Mouse (Mus musculus) CH12.LX (cell line): ENCODE data around the gene Tbc1d2. TPM values are rescaled to one million over a fixed set of nuclear protein-coding genes. Genes with fewer than 3 reads are reported as not detected.

Experiments
- DNase-seq: peaks from one replicate; pipeline ENCODE4 v3.0.0-alpha.2; 2013; ENCODE audit errors: extremely low read depth
- H3K27ac ChIP-seq: 2 replicates; pipeline ENCODE4 v1.5.1; 2012; ENCODE audit warnings: low read depth, mild to moderate bottlenecking, control low read depth, moderate library complexity; ENCODE audit not compliant: insufficient read depth
- H3K27me3 ChIP-seq: replicated peaks from 2 replicates; pipeline ENCODE3; 2012; ENCODE audit warnings: inconsistent platforms
- H3K36me3 ChIP-seq, 2 experiments: replicated peaks in 1 of 2; 2 replicates each; pipeline versions ENCODE3 to v1.6.1; 2012; ENCODE audit warnings: inconsistent platforms in 1 of 2, low read length in 1 of 2, mild to moderate bottlenecking in 1 of 2, mixed read lengths in 1 of 2, moderate library complexity in 1 of 2; ENCODE audit not compliant: control insufficient read depth in 1 of 2, insufficient read depth in 1 of 2
- H3K4me1 ChIP-seq, 2 experiments: 2 replicates each; pipeline ENCODE4 v1.6.1; 2012; ENCODE audit warnings: inconsistent platforms in 1 of 2, moderate library complexity in 1 of 2; ENCODE audit not compliant: insufficient read depth in 2 of 2, control insufficient read depth in 1 of 2
- H3K4me2 ChIP-seq: 2 replicates; pipeline ENCODE4 v1.6.1; 2012; ENCODE audit warnings: low read depth, mild to moderate bottlenecking, control low read depth; ENCODE audit not compliant: poor library complexity, insufficient read depth, severe bottlenecking
- H3K4me3 ChIP-seq, 3 experiments: fragments of 150-350 bp in 1 of 3; sonication (generic) in 1 of 3; replicated peaks in 1 of 3; 2 replicates each; pipeline versions ENCODE3 to v1.5.1; 2011 to 2012; ENCODE audit warnings: low read depth in 2 of 3, low read length in 2 of 3, mild to moderate bottlenecking in 2 of 3, moderate library complexity in 2 of 3, control low read depth in 1 of 3, improper control_type of control experiment in 1 of 3, inconsistent platforms in 1 of 3, mixed read lengths in 1 of 3; ENCODE audit not compliant: poor library complexity in 1 of 3
- H3K79me2 ChIP-seq: replicated peaks from 2 replicates; pipeline ENCODE4 v1.6.1; 2012; ENCODE audit warnings: mild to moderate bottlenecking, moderate library complexity; ENCODE audit not compliant: control insufficient read depth, poor library complexity, insufficient read depth, severe bottlenecking; ENCODE audit errors: extremely low read depth
- H3K9ac ChIP-seq: 2 replicates; pipeline ENCODE4 v1.6.1; 2012; ENCODE audit warnings: low read depth, mild to moderate bottlenecking, control low read depth, moderate library complexity; ENCODE audit not compliant: insufficient read depth
- H3K9me3 ChIP-seq: replicated peaks from 2 replicates; pipeline ENCODE3; 2012; ENCODE audit warnings: low read length, inconsistent platforms, mixed read lengths
- CHD1 ChIP-seq: IDR thresholded peaks from 2 replicates; pipeline ENCODE4 v1.6.1; 2012; ENCODE audit warnings: low read depth, low read length, improper control_type of control experiment, inconsistent platforms
- CHD2 ChIP-seq: IDR thresholded peaks from 2 replicates; pipeline ENCODE4 v1.6.1; 2011; ENCODE audit warnings: low read length, improper control_type of control experiment
- CTCF ChIP-seq, 2 experiments: IDR thresholded peaks in 1 of 2; conservative IDR thresholded peaks in 1 of 2; 2 replicates each; pipeline ENCODE4 v1.5.1; 2011 to 2012; ENCODE audit warnings: low read depth in 2 of 2, low read length in 2 of 2, improper control_type of control experiment in 1 of 2, inconsistent platforms in 1 of 2, mild to moderate bottlenecking in 1 of 2, moderate library complexity in 1 of 2
- ETS1 ChIP-seq: conservative IDR thresholded peaks from 2 replicates; pipeline ENCODE4 v1.6.1; 2012; ENCODE audit warnings: low read depth, mild to moderate bottlenecking, inconsistent platforms, low read length, improper control_type of control experiment, moderate library complexity
- JUND ChIP-seq: conservative IDR thresholded peaks from 2 replicates; pipeline ENCODE4 v1.6.1; 2011; ENCODE audit warnings: low read depth, low read length, improper control_type of control experiment
- MAFK ChIP-seq: IDR thresholded peaks from 2 replicates; pipeline ENCODE4 v1.6.1; 2011; ENCODE audit warnings: low read length, improper control_type of control experiment; ENCODE audit not compliant: insufficient replicate concordance
- MAX ChIP-seq: IDR thresholded peaks from 2 replicates; pipeline ENCODE4 v1.6.1; 2011; ENCODE audit warnings: low read length, improper control_type of control experiment
- MXI1 ChIP-seq: IDR thresholded peaks from 2 replicates; pipeline ENCODE4 v1.6.1; 2011; ENCODE audit warnings: mild to moderate bottlenecking, low read depth, low read length, improper control_type of control experiment
- MYC ChIP-seq: IDR thresholded peaks from 2 replicates; pipeline ENCODE4 v1.6.1; 2011; ENCODE audit warnings: low read depth, mild to moderate bottlenecking, improper control_type of control experiment, low read length
- NELFE ChIP-seq: IDR thresholded peaks from 2 replicates; pipeline ENCODE4 v1.6.1; 2011; ENCODE audit warnings: low read depth, low read length, improper control_type of control experiment
- PAX5 ChIP-seq: IDR thresholded peaks from 2 replicates; pipeline ENCODE4 v1.6.1; 2012; ENCODE audit warnings: low read length, inconsistent platforms, mixed read lengths
- POLR2A ChIP-seq: IDR thresholded peaks from 2 replicates; pipeline ENCODE4 v1.6.1; 2011; ENCODE audit warnings: low read depth, mild to moderate bottlenecking, improper control_type of control experiment, low read length
- UBTF ChIP-seq: IDR thresholded peaks from 2 replicates; pipeline ENCODE4 v1.6.1; 2012; ENCODE audit warnings: low read depth, mild to moderate bottlenecking, inconsistent platforms, low read length, improper control_type of control experiment, moderate library complexity
- USF1 ChIP-seq: IDR thresholded peaks from 2 replicates; pipeline ENCODE4 v1.6.1; 2014; ENCODE audit warnings: low read depth, mild to moderate bottlenecking, inconsistent platforms, low read length, improper control_type of control experiment
- USF2 ChIP-seq: conservative IDR thresholded peaks from 2 replicates; pipeline ENCODE4 v1.6.1; 2011; ENCODE audit warnings: low read depth, low read length, improper control_type of control experiment
- ZC3H11A ChIP-seq: IDR thresholded peaks from 2 replicates; pipeline ENCODE4 v1.6.1; 2012; ENCODE audit warnings: low read depth, mild to moderate bottlenecking, inconsistent platforms, low read length, improper control_type of control experiment
- ZKSCAN1 ChIP-seq: IDR thresholded peaks from 2 replicates; pipeline ENCODE4 v1.6.1; 2012; ENCODE audit warnings: low read depth, inconsistent platforms, low read length, improper control_type of control experiment, borderline replicate concordance
- ZNF384 ChIP-seq: IDR thresholded peaks from 2 replicates; pipeline ENCODE4 v1.6.1; 2012; ENCODE audit warnings: low read depth, low read length, improper control_type of control experiment, inconsistent platforms
- dilution Hi-C: fragments of 300-500 bp; cut with MboI; formaldehyde crosslinking; loops from 2 replicates; pipeline ENCODE4 v1.14.3; 2020; ENCODE audit warnings: low sequenced_read_pairs; ENCODE audit not compliant: extremely low pct_unique_long_range_greater_than_20kb, extremely low pct_ligation_motif_present
- in situ Hi-C: fragments of 300-500 bp; cut with MboI; formaldehyde crosslinking; loops from 3 replicates; pipeline ENCODE4 v1.14.3; 2019; ENCODE audit warnings: low sequenced_read_pairs, low pct_ligation_motif_present, low pct_unique_long_range_greater_than_20kb, mixed read lengths
- polyA plus RNA-seq: library from polyadenylated mRNA; unstranded; fragments of >175 nt; gene quantifications from 2 replicates; pipeline ENCODE4 v1.2.1, GENCODE M21; 2012; ENCODE audit warnings: low read depth; ENCODE audit not compliant: insufficient read length
- total RNA-seq, 2 experiments: library from RNA; depleted of rRNA; stranded (reverse); fragments of 300-350 nt in 1 of 2; fragments of >200 nt in 1 of 2; gene quantifications; 2 replicates each; pipeline ENCODE4 v1.2.3; 2012 to 2014

The Tbc1d2 gene
- total and polyA plus RNA-seq, 3 experiments, result 0.12 to 1.1 (median 0.29) TPM

DNA sequence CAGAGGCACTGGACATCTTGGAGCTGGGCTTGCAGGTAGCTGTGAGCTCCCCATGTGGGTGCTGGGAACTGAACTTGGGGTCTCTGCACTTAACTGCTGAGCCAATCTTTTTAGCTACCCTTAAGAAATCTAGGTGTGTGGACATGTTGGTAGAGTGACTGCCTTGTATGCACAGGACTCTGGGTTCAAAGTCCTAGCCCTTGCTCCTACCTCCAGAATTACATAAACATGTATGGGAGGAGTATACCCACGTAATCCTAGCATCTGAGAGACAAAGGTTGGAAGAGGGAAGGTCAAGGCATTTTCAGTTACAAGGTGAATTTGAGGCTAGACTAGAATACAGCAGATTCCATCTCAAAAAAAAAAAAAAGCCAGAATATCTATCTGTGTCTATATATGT lies 5.3 kb upstream of the Tbc1d2 start:
- Histone ChIP-seq H3K79me2 (no peaks in the 10 kb centered on the region), H3K4me2 (no peak overlapping the region), H3K4me3 (no peak overlapping the region), H3K27me3 (peaks cover 28% of the 10 kb centered on the region), H3K27ac (no peak overlapping the region), H3K9ac (no peak overlapping the region), H3K4me1 (peaks cover 0 to 9% of the 10 kb centered on the region in 2 experiments; a peak in 2 of 4 replicates), H3K36me3 (no peaks in the 10 kb centered on the region), H3K9me3 (no peaks in the 10 kb centered on the region)
- dilution Hi-C loops (no loop called here), in situ Hi-C loops (loop anchor here (10.0 kb wide), 1 partner anchor 120 kb away; the partner anchor contains the start of gene Trim14)
- TF ChIP-seq ZNF384, result no peak
- TF ChIP-seq NELFE, result no peak
- no peak for DNase-seq

DNA sequence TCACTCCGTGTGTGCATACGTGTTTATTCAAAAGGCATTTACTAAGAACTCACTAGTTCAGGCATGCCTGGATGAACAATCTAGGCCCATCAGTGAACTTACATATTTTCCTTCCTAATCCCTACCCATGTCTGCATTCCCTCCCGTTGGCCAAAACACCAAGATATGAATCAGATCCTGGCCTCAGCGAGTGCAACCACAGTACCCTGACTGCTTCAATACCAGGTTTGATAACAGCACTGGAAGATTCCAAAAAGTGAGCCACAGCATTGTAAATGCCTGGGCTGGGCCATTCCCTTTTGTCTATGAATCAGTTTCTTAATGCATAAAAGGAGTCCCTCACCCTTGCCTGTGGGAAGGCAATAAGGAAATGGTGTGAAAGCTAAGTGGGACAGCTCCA lies 848 bp downstream of the Tbc1d2 start:
- Histone ChIP-seq H3K4me1 (peaks cover 0 to 17% of the 10 kb centered on the region in 2 experiments; a peak in 2 of 4 replicates), H3K9ac (no peak overlapping the region), H3K27me3 (peaks cover 27% of the 10 kb centered on the region), H3K4me2 (peak overlapping the region; percentile 76; the same call in 1 of the 2 replicates), H3K9me3 (no peaks in the 10 kb centered on the region), H3K27ac (no peak overlapping the region), H3K36me3 (no peaks in the 10 kb centered on the region), H3K79me2 (no peaks in the 10 kb centered on the region)
- no peak for DNase-seq
- dilution Hi-C loops, result no loop called here
- TF ChIP-seq USF2, result no peak
- TF ChIP-seq MYC, result no peak
- TF ChIP-seq ETS1, result no peak
- no peak for TF ChIP-seq ZC3H11A
- TF ChIP-seq USF1, result no peak
- TF ChIP-seq MXI1, result no peak
- no peak for TF ChIP-seq JUND
- TF ChIP-seq MAFK, result no peak
- TF ChIP-seq CTCF (conservative IDR thresholded peaks at IDR 0.05 in 1 of 2, IDR thresholded peaks at IDR 0.05 in 1 of 2; ENCODE audit: low read depth in 2 of 2, low read length in 2 of 2), result no peak
- TF ChIP-seq UBTF, result no peak
- no peak for TF ChIP-seq ZKSCAN1
- TF ChIP-seq, all 38 proteins: peak for 0
- in situ Hi-C loops, result no loop called here
- no peak overlapping the region for H3K4me3 ChIP-seq

DNA sequence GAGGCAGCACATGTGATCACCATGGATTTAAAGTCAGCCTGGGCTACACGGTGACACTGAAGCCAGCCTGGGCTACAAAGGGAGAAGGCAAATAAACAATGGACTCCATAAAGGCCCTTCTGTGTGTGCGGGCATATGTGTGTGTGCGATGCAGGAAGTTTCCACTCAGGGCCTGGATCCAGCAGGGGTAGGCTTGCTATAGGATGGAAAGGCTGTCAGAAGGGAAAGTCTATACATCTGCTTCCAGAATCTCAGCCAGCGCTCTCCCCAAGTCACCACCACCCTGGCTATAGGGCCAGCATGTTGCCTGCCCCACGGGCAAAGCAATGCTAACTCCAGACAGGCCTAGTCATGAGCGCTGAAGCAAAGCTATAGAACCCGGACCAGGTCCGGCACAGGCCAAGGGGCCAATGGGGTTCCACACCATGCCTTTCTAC lies 6.3 kb downstream of the Tbc1d2 start:
- H3K36me3 ChIP-seq, result no peaks in the 10 kb centered on the region
- DNase-seq, result no peak
- no peak overlapping the region for H3K9ac ChIP-seq
- in situ Hi-C loops (no loop called here), dilution Hi-C loops (no loop called here)
- no peaks in the 10 kb centered on the region for H3K79me2 ChIP-seq
- no peak overlapping the region for H3K4me3 ChIP-seq
- H3K4me2 ChIP-seq, result no peak overlapping the region
- no peak overlapping the region for H3K27ac ChIP-seq
- peaks cover 0 to 5% of the 10 kb centered on the region in 2 experiments; a peak in 2 of 4 replicates for H3K4me1 ChIP-seq
- no peaks in the 10 kb centered on the region for H3K9me3 ChIP-seq
- no peak for TF ChIP-seq CHD2
- no peak for TF ChIP-seq MAFK
- TF ChIP-seq POLR2A, result no peak
- no peak for TF ChIP-seq UBTF
- TF ChIP-seq CHD1, result no peak
- TF ChIP-seq ETS1, result no peak
- no peak for TF ChIP-seq MAX
- TF ChIP-seq PAX5, result no peak
- no peaks in the 10 kb centered on the region for H3K27me3 ChIP-seq
